Mouse (Mus musculus) retina, embryonic 14.5 days (tissue): Measurements from ENCODE around the gene Zfp523.

ENCODE experiments used
- DNase-seq: peaks from one replicate; pipeline ENCODE4 v3.0.0-alpha.2; 2015; ENCODE audit warnings: low spot score

Gene Zfp523

GRCm38 (mm10) chr17:28244714-28245113 is 67.8 kb downstream of the Zfp523 start:
- no peak for DNase-seq

- no peak for DNase-seq
Measured at GRCm38 (mm10) chr17:28246640-28247039, 69.7 kb downstream of the Zfp523 start.

- DNase-seq, result no peak
Measured at GRCm38 (mm10) chr17:28247613-28248012, 70.7 kb downstream of the Zfp523 start.

GRCm38 (mm10) chr17:28249062-28249461 is 72.1 kb downstream of the Zfp523 start:
- no peak for DNase-seq

- no peak for DNase-seq
Measured at GRCm38 (mm10) chr17:28251579-28252280, 74.8 kb downstream of the Zfp523 start.

- no peak for DNase-seq
Measured at GRCm38 (mm10) chr17:28252281-28252648, 75.3 kb downstream of the Zfp523 start.

- no peak for DNase-seq
Measured at GRCm38 (mm10) chr17:28253216-28253615, 76.3 kb downstream of the Zfp523 start.

GRCm38 (mm10) chr17:28254804-28255203 is 77.9 kb downstream of the Zfp523 start:
- DNase-seq, result no peak
